Mouse (Mus musculus) gastrocnemius, adult 18-20 months (tissue): ENCODE data around the gene Fras1. TPM values are rescaled to one million over a fixed set of nuclear protein-coding genes. Genes with fewer than 3 reads are reported as not detected.

Source experiments
- DNase-seq: peaks from one replicate; pipeline ENCODE4 v3.0.0; 2021; ENCODE audit warnings: low spot score
- total RNA-seq, 2 experiments: library from RNA; stranded (reverse); gene quantifications; 2 replicates each; pipeline ENCODE4 v1.2.3; 2021

Fras1 gene
- total RNA-seq, 2 experiments from 2014 or later = 0.84 to 1.1 TPM

GRCm38 (mm10) chr5:96768846-96769471 lies 395.2 kb downstream of the Fras1 start:
- DNase-seq = peak; percentile 62

GRCm38 (mm10) chr5:96783506-96784288 lies 409.9 kb downstream of the Fras1 start:
- DNase-seq = no peak

DNA sequence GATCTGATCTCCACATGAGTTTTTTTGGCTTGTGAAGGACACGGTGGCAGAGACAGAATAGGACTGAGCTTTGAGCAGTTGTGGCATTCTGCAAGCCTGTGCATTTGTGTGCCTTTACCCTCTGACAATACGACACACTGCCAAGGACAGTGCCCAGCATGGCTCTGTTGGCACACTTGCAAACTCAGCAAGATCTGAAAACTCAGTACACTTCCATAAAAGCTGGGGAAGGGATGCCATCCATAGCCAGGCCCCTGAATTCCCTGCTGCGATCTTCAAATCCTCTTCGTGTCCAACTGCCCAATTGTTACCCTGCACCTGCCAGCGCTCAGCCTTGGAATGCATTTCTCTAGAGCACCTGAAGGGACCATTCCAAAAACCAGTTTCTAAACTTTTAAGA lies 411.3 kb downstream of the Fras1 start:
- no peak for DNase-seq

- no peak for DNase-seq
Observed at GRCm38 (mm10) chr5:96792422-96792821, 418.7 kb downstream of the Fras1 start.

DNA sequence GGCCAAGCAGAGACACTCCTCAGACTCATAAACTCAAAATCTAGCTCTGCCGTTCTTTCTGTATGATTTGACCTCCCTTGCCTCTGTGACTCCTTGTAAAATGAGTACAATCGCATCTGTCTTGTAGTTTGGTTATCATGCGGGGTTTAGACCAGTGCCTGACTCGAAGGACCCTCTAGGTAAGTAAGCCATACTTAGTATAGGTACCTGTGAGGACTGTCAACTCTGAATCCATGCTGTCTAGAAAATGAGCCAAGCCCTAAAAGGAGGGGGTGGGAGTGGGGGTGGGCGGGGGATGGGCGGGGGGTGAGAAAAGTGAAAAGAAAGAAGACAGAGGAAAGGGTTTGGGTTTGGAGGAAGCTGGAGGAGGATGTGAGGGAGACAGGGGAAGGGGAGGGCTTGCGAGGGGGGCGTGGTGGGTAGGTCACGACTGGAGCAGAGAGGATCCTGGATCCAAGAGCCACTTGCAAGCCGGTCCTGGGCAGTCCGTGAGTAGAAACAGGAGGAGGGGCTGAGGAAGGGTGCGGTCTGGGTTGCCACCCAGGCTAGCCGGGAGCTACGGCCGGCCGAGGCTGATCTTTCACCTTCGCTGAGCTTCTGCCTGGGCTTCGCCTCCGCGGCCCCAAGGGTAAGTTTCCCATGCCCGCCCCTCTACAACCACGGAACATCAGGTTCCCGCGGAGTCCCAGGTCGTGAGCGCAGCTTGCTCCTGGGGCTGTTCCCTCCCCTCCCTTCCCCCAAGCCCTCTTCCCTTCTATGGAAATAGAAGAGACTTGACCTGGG lies 419.4 kb downstream of the Fras1 start, which contains the start of gene Anxa3:
Gene Anxa3 (plus strand): TSS at position 404 of the 783 bp plus-strand sequence.
- peak; percentile 67 for DNase-seq

DNA sequence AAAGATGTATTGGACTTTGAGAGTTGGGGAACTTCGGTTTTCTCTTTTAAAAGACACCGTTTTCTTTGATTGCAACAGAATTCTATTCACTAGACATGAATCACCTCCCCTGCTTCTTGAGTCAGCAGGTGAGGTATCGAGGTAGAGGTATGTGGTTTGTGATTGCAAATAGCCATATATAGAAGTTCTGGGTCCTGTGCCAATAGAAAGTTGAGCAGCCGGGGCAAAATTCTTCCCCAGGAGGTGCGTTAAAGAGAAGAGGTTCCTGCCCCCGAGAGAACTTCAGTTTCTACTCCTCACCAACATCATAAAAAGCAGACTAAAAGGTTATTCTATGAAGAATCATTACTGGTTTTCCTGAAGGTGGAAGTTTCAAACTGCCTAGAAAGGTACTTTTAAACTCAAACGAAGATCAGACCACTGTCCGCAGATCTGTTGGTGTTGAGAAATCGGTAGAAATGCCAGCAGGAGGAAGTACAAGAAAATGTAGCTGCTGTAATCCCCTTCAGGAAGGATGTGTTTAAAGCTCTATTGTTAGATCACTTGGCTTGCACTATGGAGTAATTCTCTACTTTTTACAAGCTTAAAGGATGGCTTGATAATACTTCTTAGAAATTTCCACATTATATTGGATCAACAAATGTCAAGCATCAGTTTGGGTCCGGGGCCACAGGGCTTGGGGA lies 420.3 kb downstream of the Fras1 start:
- no peak for DNase-seq

- DNase-seq = no peak
Observed at GRCm38 (mm10) chr5:96795752-96796151, 422.0 kb downstream of the Fras1 start.

GRCm38 (mm10) chr5:96797465-96797864 lies 423.7 kb downstream of the Fras1 start:
- no peak for DNase-seq

- DNase-seq = no peak
Observed at GRCm38 (mm10) chr5:96799165-96799564, 425.4 kb downstream of the Fras1 start.

- DNase-seq = no peak
Observed at GRCm38 (mm10) chr5:96799969-96800368, 426.2 kb downstream of the Fras1 start.

- peak; percentile 54 for DNase-seq
Observed at GRCm38 (mm10) chr5:96802185-96802584, 428.4 kb downstream of the Fras1 start.

DNA sequence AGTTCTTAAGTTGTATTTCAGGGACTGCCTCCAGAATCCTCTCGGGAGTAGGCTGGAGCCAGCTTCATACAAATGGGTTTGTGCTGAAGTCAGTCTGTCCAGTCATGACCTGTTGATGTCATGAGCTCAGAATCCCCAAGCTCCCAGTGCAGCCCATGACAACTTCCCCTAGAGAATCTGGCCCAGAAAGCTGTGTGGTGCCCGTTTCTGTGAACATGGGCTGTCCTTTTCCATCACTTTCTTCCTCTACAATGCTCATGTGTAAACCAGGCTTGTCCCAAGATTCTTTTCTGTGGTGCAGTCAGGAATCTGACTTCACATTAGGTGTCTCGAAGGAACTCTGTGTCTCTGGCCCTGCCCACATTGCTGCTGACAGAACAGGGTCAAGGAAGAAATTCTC lies 429.3 kb downstream of the Fras1 start:
- DNase-seq = peak; percentile 84

DNA sequence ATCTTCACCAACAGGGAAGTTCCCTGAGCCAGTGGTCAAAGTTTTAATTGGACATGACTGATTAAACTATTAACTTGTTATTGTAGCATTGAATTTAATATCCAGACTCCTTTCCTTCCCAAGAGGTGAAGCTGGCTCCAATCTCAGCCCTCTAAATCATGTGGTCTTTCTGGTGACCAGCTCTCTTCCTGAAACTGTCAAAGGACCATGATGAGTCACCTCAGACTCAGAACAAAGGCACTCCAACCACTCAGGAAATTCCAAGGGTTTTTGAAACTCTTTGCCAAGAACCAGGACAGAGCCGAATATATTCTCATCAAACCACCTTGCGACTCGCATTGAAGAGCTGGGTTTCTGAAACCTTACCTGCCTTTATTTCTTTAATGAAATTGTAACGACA lies 430.5 kb downstream of the Fras1 start:
- DNase-seq = peak; percentile 39

GRCm38 (mm10) chr5:96804813-96805212 lies 431.1 kb downstream of the Fras1 start:
- DNase-seq = no peak

DNA sequence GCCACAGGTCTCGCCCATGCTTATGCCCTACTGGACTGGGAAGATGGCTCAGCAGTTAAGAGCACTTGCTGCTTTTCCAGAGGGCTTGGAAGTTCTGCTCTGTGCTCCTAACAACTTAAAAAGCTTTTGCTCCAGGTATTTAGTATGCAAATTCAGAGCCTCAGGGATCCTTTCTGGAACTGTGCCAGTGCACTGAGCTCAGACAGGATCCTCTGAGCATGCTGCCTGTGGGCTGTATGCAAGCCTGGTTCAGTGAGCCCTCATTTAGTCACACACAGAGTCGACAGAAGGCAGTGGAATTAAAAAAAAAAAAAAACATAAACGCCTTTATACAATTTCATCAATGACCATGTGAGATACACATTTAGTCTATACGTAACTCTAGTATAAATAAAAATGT lies 436.9 kb downstream of the Fras1 start:
- no peak for DNase-seq

DNA sequence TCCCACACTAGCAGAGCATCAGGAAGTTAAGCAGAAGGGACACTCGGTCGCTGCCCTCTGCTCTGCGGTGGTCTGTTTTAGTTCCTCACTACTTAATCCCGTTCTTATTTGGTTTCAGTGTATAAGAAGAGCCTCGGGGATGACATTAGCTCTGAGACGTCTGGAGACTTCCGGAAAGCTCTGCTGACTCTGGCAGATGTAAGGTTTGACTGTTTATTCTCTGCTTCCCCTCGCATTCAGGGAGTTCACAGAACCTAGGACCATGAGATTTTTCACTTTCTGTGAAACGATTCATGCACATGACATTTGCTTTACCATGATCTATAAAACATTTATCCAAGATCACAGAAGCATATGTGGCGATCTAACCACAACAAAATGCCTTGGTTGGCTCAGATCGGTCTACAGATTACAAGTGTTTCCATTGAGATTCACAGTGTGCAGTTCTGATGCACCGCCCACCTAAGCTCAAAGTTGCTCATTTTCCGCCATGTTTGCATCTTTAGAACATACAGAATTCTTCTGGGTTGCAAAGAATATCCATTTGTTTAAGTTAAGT lies 451.1 kb downstream of the Fras1 start:
- DNase-seq = no peak

DNA sequence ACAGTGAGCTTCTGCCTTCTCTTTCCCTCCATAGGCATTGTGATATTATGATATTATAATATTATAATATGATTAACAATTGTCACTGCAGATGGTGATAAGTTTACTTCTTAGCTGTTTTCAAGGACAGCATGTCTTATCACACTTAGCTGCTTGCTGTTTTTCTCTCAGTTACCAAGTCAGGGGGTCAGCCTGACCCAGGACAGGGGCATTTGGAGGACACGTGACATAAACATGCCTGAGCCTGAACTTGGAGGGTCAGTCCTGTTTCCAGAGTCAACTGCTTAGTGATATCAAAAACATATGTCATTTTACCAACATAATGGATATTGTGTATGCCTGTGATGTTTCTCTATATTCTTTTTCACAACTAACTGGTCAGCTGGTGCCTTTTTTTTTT lies 453.4 kb downstream of the Fras1 start:
- no peak for DNase-seq
